ENCODE assay signal across 8 mouse cellular contexts in genomic region chr6:87914326-87915102, GRCm38 (mm10). TPM values are rescaled to one million over a fixed set of nuclear protein-coding genes. Genes with fewer than 3 reads are reported as not detected.
DNase-seq lines count a peak whose midpoint lies in the region; ATAC-seq lines count a peak whose summit lies in the region.

No protein-coding gene starts in this region.

- H3K27me3 ChIP-seq in intestine, embryonic 15.5 days (replicated peaks): no peaks in the 10 kb centered on the region
- H3K27me3 ChIP-seq in liver, embryonic 16.5 days (ENCODE audit: control insufficient read depth, insufficient read depth, low read depth, low read length): no peaks in the 10 kb centered on the region
- H3K27me3 ChIP-seq in neural tube, embryonic 12.5 days (replicated peaks): no peaks in the 10 kb centered on the region

- 4% methylated on average over 35 of the region's 35 CpGs for WGBS in intestine, embryonic 15.5 days
- WGBS in liver, embryonic 16.5 days (ENCODE audit: insufficient replicate concordance): 6% methylated on average over 35 of the region's 35 CpGs
- 5% methylated on average over 35 of the region's 35 CpGs for WGBS in neural tube, embryonic 12.5 days

- peak overlapping the region; percentile 82 for H3K9ac ChIP-seq in intestine, embryonic 15.5 days
- H3K9ac ChIP-seq in liver, embryonic 16.5 days (ENCODE audit: low read depth, low read length): peak overlapping the region; percentile 93
- peak overlapping the region; percentile 88 for H3K9ac ChIP-seq in neural tube, embryonic 12.5 days

- DNase-seq in 3T3-L1 (ENCODE audit: low read depth, low spot score) (peak; percentile 58), MN1 (ENCODE audit: low spot score) (peak; percentile 42)
- DNase-seq in cerebellum, postnatal 36 days: peak; percentile 42 to 62
- peak; percentile 34 for DNase-seq in gastrocnemius, postnatal 25 days
- peak; percentile 37 for DNase-seq in thymus, postnatal 25 days

- peaks cover 25% of the 10 kb centered on the region for H3K36me3 ChIP-seq in intestine, embryonic 15.5 days
- H3K36me3 ChIP-seq in liver, embryonic 16.5 days (ENCODE audit: control insufficient read depth, insufficient read depth): peaks cover 29% of the 10 kb centered on the region
- peaks cover 62% of the 10 kb centered on the region for H3K36me3 ChIP-seq in neural tube, embryonic 12.5 days

- H3K4me2 ChIP-seq in intestine, embryonic 15.5 days (replicated peaks): peak overlapping the region; percentile 93
- peak overlapping the region; percentile 99 for H3K4me2 ChIP-seq in liver, embryonic 16.5 days (ENCODE audit: low read depth, low read length)
- H3K4me2 ChIP-seq in neural tube, embryonic 12.5 days (replicated peaks): peak overlapping the region; percentile 89

- H3K4me1 ChIP-seq in intestine, embryonic 15.5 days (replicated peaks): peaks cover 11% of the 10 kb centered on the region
- H3K4me1 ChIP-seq in liver, embryonic 16.5 days (ENCODE audit: control insufficient read depth, low read depth, low read length): peaks cover 14% of the 10 kb centered on the region
- peaks cover 12% of the 10 kb centered on the region; the same call in 1 of the 2 replicates for H3K4me1 ChIP-seq in neural tube, embryonic 12.5 days

- H3K27ac ChIP-seq in intestine, embryonic 15.5 days: peak overlapping the region; percentile 85
- peak overlapping the region; percentile 84 for H3K27ac ChIP-seq in liver, embryonic 16.5 days (ENCODE audit: low read length)
- H3K27ac ChIP-seq in neural tube, embryonic 12.5 days: peak overlapping the region; percentile 50; the same call in 1 of the 2 replicates

- H3K4me3 ChIP-seq in intestine, embryonic 15.5 days (replicated peaks): peak overlapping the region; percentile 80
- peak overlapping the region; percentile 92 for H3K4me3 ChIP-seq in liver, embryonic 16.5 days (ENCODE audit: low read depth, low read length)
- peak overlapping the region; percentile 84 for H3K4me3 ChIP-seq in neural tube, embryonic 12.5 days

- no peaks in the 10 kb centered on the region for H3K9me3 ChIP-seq in intestine, embryonic 15.5 days
- no peaks in the 10 kb centered on the region for H3K9me3 ChIP-seq in liver, embryonic 16.5 days (replicated peaks; ENCODE audit: control insufficient read depth, low read length)
- no peaks in the 10 kb centered on the region for H3K9me3 ChIP-seq in neural tube, embryonic 12.5 days

- peak; percentile 62 for ATAC-seq in intestine, embryonic 15.5 days
- peak; percentile 41 for ATAC-seq in liver, embryonic 16.5 days (ENCODE audit: low read depth)
- peak; percentile 68 for ATAC-seq in neural tube, embryonic 12.5 days (ENCODE audit: low FRiP score, low read depth)

RNA-seq across cellular contexts. Expression of gene Hmces, which starts 0.8 kb away (rescaled TPM):
- 1 to 10 TPM; 5.4 to 7.4 TPM for total RNA-seq in gastrocnemius, postnatal 25 days (2021)
- 41.0 TPM in 2 replicates for polyA plus RNA-seq in intestine, embryonic 15.5 days (2015; fragmentation: Nextera tagmentation; extraction: Ambion mirVana)
- polyA plus RNA-seq in liver, embryonic 16.5 days (2015; fragmentation: Nextera tagmentation; extraction: Ambion mirVana): 14.9 and 17.5 TPM in 2 replicates
- 34.4 and 41.1 TPM in 2 replicates for polyA plus RNA-seq in neural tube, embryonic 12.5 days (2016; fragmentation: Nextera tagmentation; extraction: Ambion mirVana)

RNA-seq across cellular contexts. Expression of gene Copg1, which starts 26.9 kb away (rescaled TPM):
- 10 to 100 TPM; 30.1 to 35.4 TPM for total RNA-seq in gastrocnemius, postnatal 25 days (2021)
- 154 and 161 TPM in 2 replicates for polyA plus RNA-seq in intestine, embryonic 15.5 days (2015; fragmentation: Nextera tagmentation; extraction: Ambion mirVana)
- polyA plus RNA-seq in liver, embryonic 16.5 days (2015; fragmentation: Nextera tagmentation; extraction: Ambion mirVana): 58.1 and 59.3 TPM in 2 replicates
- polyA plus RNA-seq in neural tube, embryonic 12.5 days (2016; fragmentation: Nextera tagmentation; extraction: Ambion mirVana): 156 and 161 TPM in 2 replicates

Comparison
In these comparisons a context has a peak if more than half of its experiments do, and no peak if none do; other contexts are left out.
1. Peak in every context shown above with its lines: DNase-seq, ATAC-seq, H3K4me3 ChIP-seq and H3K27ac ChIP-seq.